Mouse (Mus musculus): ENCODE results near the gene Rnf141.

Rnf141 gene

GRCm38 (mm10) chr7:110794722-110795121 lies 49.5 kb downstream of the Rnf141 start:
- DNase-seq (ENCODE audit: low spot score), result no peak

- DNase-seq (ENCODE audit: low spot score), result no peak
These were observed 51.4 kb downstream of the Rnf141 start for GRCm38 (mm10) chr7:110792834-110793233.

GRCm38 (mm10) chr7:110792201-110792600 lies 52.1 kb downstream of the Rnf141 start:
- no peak for DNase-seq (ENCODE audit: low spot score)

- no peak for DNase-seq (ENCODE audit: low spot score)
These were observed 53.4 kb downstream of the Rnf141 start for GRCm38 (mm10) chr7:110790878-110791277.

GRCm38 (mm10) chr7:110787310-110787709 lies 56.9 kb downstream of the Rnf141 start:
- DNase-seq (ENCODE audit: low spot score), result no peak

- no peak for DNase-seq (ENCODE audit: low spot score)
These were observed 58.5 kb downstream of the Rnf141 start for GRCm38 (mm10) chr7:110785741-110786146.

- DNase-seq (ENCODE audit: low spot score), result no peak
These were observed 59.3 kb downstream of the Rnf141 start for GRCm38 (mm10) chr7:110784965-110785364.

GRCm38 (mm10) chr7:110782845-110783478 lies 61.3 kb downstream of the Rnf141 start:
- no peak for DNase-seq (ENCODE audit: low spot score)

- DNase-seq (ENCODE audit: low spot score), result no peak
These were observed 62.1 kb downstream of the Rnf141 start for GRCm38 (mm10) chr7:110782135-110782534.

- DNase-seq (ENCODE audit: low spot score), result no peak
These were observed 63.0 kb downstream of the Rnf141 start for GRCm38 (mm10) chr7:110781231-110781711.

- no peak for DNase-seq (ENCODE audit: low spot score)
These were observed 63.7 kb downstream of the Rnf141 start for GRCm38 (mm10) chr7:110780520-110780919.

- no peak for DNase-seq (ENCODE audit: low spot score)
These were observed 64.6 kb downstream of the Rnf141 start for GRCm38 (mm10) chr7:110779605-110780111.

GRCm38 (mm10) chr7:110778933-110779332 lies 65.3 kb downstream of the Rnf141 start:
- no peak for DNase-seq (ENCODE audit: low spot score)

- DNase-seq (ENCODE audit: low spot score), result no peak
These were observed 66.9 kb downstream of the Rnf141 start for GRCm38 (mm10) chr7:110777146-110778001.

- DNase-seq (ENCODE audit: low spot score), result no peak
These were observed 69.6 kb downstream of the Rnf141 start for GRCm38 (mm10) chr7:110774674-110775073.

GRCm38 (mm10) chr7:110774077-110774476 lies 70.2 kb downstream of the Rnf141 start:
- DNase-seq (ENCODE audit: low spot score), result no peak

GRCm38 (mm10) chr7:110773204-110774002 lies 70.9 kb downstream of the Rnf141 start:
- DNase-seq (ENCODE audit: low spot score), result no peak

- DNase-seq (ENCODE audit: low spot score), result no peak
These were observed 71.9 kb downstream of the Rnf141 start for GRCm38 (mm10) chr7:110772343-110772742.

GRCm38 (mm10) chr7:110770949-110771348 lies 73.3 kb downstream of the Rnf141 start:
- DNase-seq (ENCODE audit: low spot score), result no peak

- DNase-seq (ENCODE audit: low spot score), result no peak
These were observed 75.2 kb downstream of the Rnf141 start for GRCm38 (mm10) chr7:110769094-110769493.

GRCm38 (mm10) chr7:110768451-110769064 lies 75.7 kb downstream of the Rnf141 start:
- no peak for DNase-seq (ENCODE audit: low spot score)

- DNase-seq (ENCODE audit: low spot score), result no peak
These were observed 76.3 kb downstream of the Rnf141 start, which contains the start of gene Ampd3 for GRCm38 (mm10) chr7:110768001-110768400. TSS of gene Ampd3 (plus strand) at chr7:110768206.
